In genomic region chr3:123234191-123234836, GRCm38 (mm10) we compare ENCODE assay signal across 9 mouse cellular contexts. TPM values are rescaled to one million over a fixed set of nuclear protein-coding genes. Genes with fewer than 3 reads are reported as not detected.
DNase-seq lines count a peak whose midpoint lies in the region; ATAC-seq and TF ChIP-seq lines count a peak whose summit lies in the region.
"Had no signal": no experiment of that assay in that cellular context is flagged by ENCODE, and none has a peak within 500 bp of the region (broad histone marks: within the 10 kb centered on the region; RNA-seq: fewer than 3 reads in every experiment).

No protein-coding gene starts in this region.

- WGBS in forebrain, embryonic 15.5 days: 49% methylated on average over 16 of the region's 16 CpGs
- WGBS in forebrain, embryonic 10.5 days: 59% methylated on average over 16 of the region's 16 CpGs
- WGBS in heart, embryonic 15.5 days: 26% methylated on average over 16 of the region's 16 CpGs
- 23% methylated on average over 16 of the region's 16 CpGs for WGBS in stomach, postnatal 0 days

- no peaks in the 10 kb centered on the region for H3K27me3 ChIP-seq in forebrain, embryonic 15.5 days
- peaks cover 34% of the 10 kb centered on the region for H3K27me3 ChIP-seq in forebrain, embryonic 10.5 days (ENCODE audit: poor library complexity, severe bottlenecking)
- H3K27me3 ChIP-seq in C2C12 (ENCODE audit: control insufficient read depth, insufficient read depth, insufficient read length): no peaks in the 10 kb centered on the region
- no peaks in the 10 kb centered on the region for H3K27me3 ChIP-seq in heart, embryonic 15.5 days
- H3K27me3 ChIP-seq in stomach, postnatal 0 days (ENCODE audit: control insufficient read depth, insufficient read depth, low read length): no peaks in the 10 kb centered on the region
- H3K27me3 ChIP-seq: hindbrain, embryonic 15.5 days had no signal

- H3K9ac ChIP-seq in forebrain, embryonic 15.5 days (replicated peaks): no peak overlapping the region
- 0 out of 2 replicates have a peak overlapping the region, but pooled peaks have one; percentile 28 for H3K9ac ChIP-seq in heart, embryonic 15.5 days
- peak overlapping the region; percentile 47 for H3K9ac ChIP-seq in stomach, postnatal 0 days (ENCODE audit: low read length)
- H3K9ac ChIP-seq: hindbrain, embryonic 15.5 days had no signal

- H3K9me3 ChIP-seq in forebrain, embryonic 15.5 days: no peaks in the 10 kb centered on the region
- no peaks in the 10 kb centered on the region for H3K9me3 ChIP-seq in forebrain, embryonic 10.5 days
- H3K9me3 ChIP-seq in heart, embryonic 15.5 days (replicated peaks): no peaks in the 10 kb centered on the region
- no peaks in the 10 kb centered on the region for H3K9me3 ChIP-seq in stomach, postnatal 0 days (ENCODE audit: control insufficient read depth, low read length)
- H3K9me3 ChIP-seq: hindbrain, embryonic 15.5 days had no signal

- ATAC-seq in forebrain, embryonic 15.5 days (replicated peaks): 0 out of 2 replicates have a peak, but pooled peaks have one; percentile 24
- no peak for ATAC-seq in heart, embryonic 15.5 days (replicated peaks; ENCODE audit: insufficient number of reproducible peaks, insufficient read depth, low FRiP score, low read depth)
- peak; percentile 44; the same call in 1 of the 2 replicates for ATAC-seq in stomach, postnatal 0 days (ENCODE audit: low FRiP score, low TSS enrichment)

- no peaks in the 10 kb centered on the region for H3K79me2 ChIP-seq in C2C12 (ENCODE audit: control insufficient read depth, insufficient read depth)

- peak overlapping the region; percentile 33 for H3ac ChIP-seq in C2C12 (ENCODE audit: control insufficient read depth, insufficient read length, low read depth)

- no peaks in the 10 kb centered on the region for H3K79me3 ChIP-seq in C2C12 (ENCODE audit: low read depth)

- DNase-seq in forebrain, embryonic 10.5 days (ENCODE audit: extremely low spot score, low spot score): no peak
- peak; percentile 41 to 53 for DNase-seq in cerebellum, postnatal 14 days
- peak; percentile 8 to 74 for DNase-seq in layer of hippocampus, adult 18-20 months (ENCODE audit: low spot score in 2 of 2)
- DNase-seq in lung, postnatal 25 days (ENCODE audit: low spot score): peak; percentile 51
- no peak for DNase-seq in stomach, postnatal 0 days (ENCODE audit: low spot score)

- H3K36me3 ChIP-seq in forebrain, embryonic 15.5 days: no peaks in the 10 kb centered on the region
- H3K36me3 ChIP-seq in forebrain, embryonic 10.5 days (replicated peaks): no peaks in the 10 kb centered on the region
- H3K36me3 ChIP-seq in C2C12 (ENCODE audit: control insufficient read depth, insufficient read depth): no peaks in the 10 kb centered on the region
- no peaks in the 10 kb centered on the region for H3K36me3 ChIP-seq in heart, embryonic 15.5 days
- H3K36me3 ChIP-seq in stomach, postnatal 0 days (ENCODE audit: control insufficient read depth, insufficient read depth, low read length): no peaks in the 10 kb centered on the region
- H3K36me3 ChIP-seq: hindbrain, embryonic 15.5 days had no signal

- TF ChIP-seq CTCF in C2C12 (IDR thresholded peaks at IDR 0.05; ENCODE audit: control insufficient read depth, insufficient read depth, insufficient read length): no peak
- peak; percentile 82 for TF ChIP-seq CTCF in stomach, postnatal 0 days (IDR thresholded peaks at IDR 0.05; ENCODE audit: low read depth)

- no peak overlapping the region for H3K27ac ChIP-seq in forebrain, embryonic 15.5 days (replicated peaks)
- H3K27ac ChIP-seq in forebrain, embryonic 10.5 days: no peak overlapping the region
- peak overlapping the region; percentile 48 for H3K27ac ChIP-seq in heart, embryonic 15.5 days
- peak overlapping the region; percentile 45 for H3K27ac ChIP-seq in stomach, postnatal 0 days (replicated peaks)
- H3K27ac ChIP-seq: hindbrain, embryonic 15.5 days had no signal

- no peak for TF ChIP-seq EP300 in stomach, postnatal 0 days (optimal IDR thresholded peaks at IDR 0.05)

- no peak overlapping the region for H3K4me3 ChIP-seq in forebrain, embryonic 15.5 days
- no peak overlapping the region for H3K4me3 ChIP-seq in forebrain, embryonic 10.5 days
- H3K4me3 ChIP-seq in C2C12 (ENCODE audit: insufficient read depth, poor library complexity, severe bottlenecking): no peak overlapping the region
- H3K4me3 ChIP-seq in heart, embryonic 15.5 days: peak overlapping the region; percentile 22; the same call in 1 of the 2 replicates
- H3K4me3 ChIP-seq in stomach, postnatal 0 days (ENCODE audit: low read depth, low read length): peak overlapping the region; percentile 28
- H3K4me3 ChIP-seq: hindbrain, embryonic 15.5 days had no signal

- H3K4me1 ChIP-seq in forebrain, embryonic 15.5 days: peaks cover 19% of the 10 kb centered on the region
- H3K4me1 ChIP-seq in forebrain, embryonic 10.5 days: peaks cover 22% of the 10 kb centered on the region
- H3K4me1 ChIP-seq in heart, embryonic 15.5 days (replicated peaks): peaks cover 27% of the 10 kb centered on the region
- no peaks in the 10 kb centered on the region for H3K4me1 ChIP-seq in stomach, postnatal 0 days (replicated peaks; ENCODE audit: control insufficient read depth, insufficient read depth)

- no peak overlapping the region for H3K4me2 ChIP-seq in forebrain, embryonic 15.5 days (replicated peaks)
- H3K4me2 ChIP-seq in heart, embryonic 15.5 days: peak overlapping the region; percentile 50
- peak overlapping the region; percentile 44 for H3K4me2 ChIP-seq in stomach, postnatal 0 days (replicated peaks; ENCODE audit: low read depth)
- H3K4me2 ChIP-seq: hindbrain, embryonic 15.5 days had no signal

TF ChIP-seq in C2C12, 6 proteins besides CTCF, POLR2A, EP300 and RAD21:
- TF ChIP-seq MYOG (IDR thresholded peaks at IDR 0.05; ENCODE audit: control insufficient read depth, extremely low read depth, insufficient read length) (no peak), MYOD1 (IDR thresholded peaks at IDR 0.05; ENCODE audit: control insufficient read depth, insufficient read length, low read depth) (no peak), MAX (IDR thresholded peaks at IDR 0.05) (no peak), CEBPB (IDR thresholded peaks at IDR 0.05; ENCODE audit: low read depth) (no peak), FOSL1 (IDR thresholded peaks at IDR 0.05; ENCODE audit: insufficient read depth, low read length, poor library complexity, severe bottlenecking) (no peak), USF1 (IDR thresholded peaks at IDR 0.05; ENCODE audit: low read depth) (no peak)

RNA-seq across cellular contexts. Expression of gene Synpo2, which starts 1.6 kb away (rescaled TPM):
- polyA plus RNA-seq in forebrain, embryonic 15.5 days (2015; fragmentation: Nextera tagmentation; extraction: Ambion mirVana): 0.86 and 1.7 TPM in 2 replicates
- polyA plus RNA-seq in forebrain, embryonic 10.5 days (2016; fragmentation: Nextera tagmentation; extraction: Ambion mirVana): 1.3 and 1.6 TPM in 2 replicates
- polyA plus RNA-seq in C2C12 (2012; fragmentation: generic; extraction: Trizol): 7.2 TPM
- polyA plus RNA-seq in heart, embryonic 15.5 days (2015; fragmentation: Nextera tagmentation; extraction: Ambion mirVana): 11.9 and 15.1 TPM in 2 replicates
- total RNA-seq in layer of hippocampus, adult 18-20 months (2021): 1 to 10 TPM; 4.4 TPM
- 19.9 and 20.7 TPM in 2 replicates for polyA plus RNA-seq in stomach, postnatal 0 days (2015; fragmentation: Nextera tagmentation; extraction: Ambion mirVana)

RNA-seq across cellular contexts. Expression of gene Sec24d, which starts 32.9 kb away (rescaled TPM):
- polyA plus RNA-seq in forebrain, embryonic 15.5 days (2015; fragmentation: Nextera tagmentation; extraction: Ambion mirVana): 16.0 and 19.3 TPM in 2 replicates
- polyA plus RNA-seq in forebrain, embryonic 10.5 days (2016; fragmentation: Nextera tagmentation; extraction: Ambion mirVana): 16.9 and 18.0 TPM in 2 replicates
- polyA plus RNA-seq in C2C12 (2012; fragmentation: generic; extraction: Trizol): 69.0 TPM
- 61.9 and 75.0 TPM in 2 replicates for polyA plus RNA-seq in heart, embryonic 15.5 days (2015; fragmentation: Nextera tagmentation; extraction: Ambion mirVana)
- total RNA-seq in layer of hippocampus, adult 18-20 months (2021): 10 to 100 TPM; 22.0 to 24.2 TPM
- polyA plus RNA-seq in stomach, postnatal 0 days (2015; fragmentation: Nextera tagmentation; extraction: Ambion mirVana): 53.1 and 55.6 TPM in 2 replicates

Comparison
In these comparisons a context has a peak if more than half of its experiments do, and no peak if none do; other contexts are left out.
1. H3K27ac ChIP-seq: peak in heart, embryonic 15.5 days (single experiment) and stomach, postnatal 0 days (single experiment); none in forebrain, embryonic 15.5 days (single experiment) and forebrain, embryonic 10.5 days (single experiment).
2. H3K4me3 ChIP-seq: peak in heart, embryonic 15.5 days (single experiment) and stomach, postnatal 0 days (single experiment); none in forebrain, embryonic 15.5 days (single experiment), forebrain, embryonic 10.5 days (single experiment) and C2C12 (single experiment).
3. DNase-seq: peak in cerebellum, postnatal 14 days (2 of 2), layer of hippocampus, adult 18-20 months (2 of 2) and lung, postnatal 25 days (single experiment); none in forebrain, embryonic 10.5 days (single experiment) and stomach, postnatal 0 days (single experiment).